Mouse (Mus musculus): ENCODE results near the gene Cpvl. TPM values are rescaled to one million over a fixed set of nuclear protein-coding genes. Genes with fewer than 3 reads are reported as not detected.

Gene Cpvl
- total and polyA plus RNA-seq, 3 experiments: not detected

DNA sequence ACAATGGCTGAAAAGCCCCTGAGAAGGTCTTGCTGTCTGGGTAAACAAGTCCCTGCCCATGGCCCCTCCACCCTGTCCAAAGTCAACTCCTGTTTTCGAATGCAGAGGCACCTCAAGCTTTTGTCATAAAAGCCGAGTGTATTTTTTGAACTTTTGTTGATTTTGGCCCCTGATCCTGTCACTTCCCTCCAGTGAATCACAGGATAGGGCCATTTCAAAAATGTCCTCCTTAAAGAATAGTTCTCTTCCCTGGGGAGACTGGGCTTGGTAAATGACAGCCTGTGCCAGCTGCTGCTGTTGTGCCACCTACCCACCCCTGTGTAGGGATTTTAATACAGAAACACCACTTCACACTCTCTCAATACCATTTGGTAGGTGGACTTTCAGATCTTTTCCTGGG lies 115.5 kb downstream of the Cpvl start:
- Histone ChIP-seq H3K9me3 (replicated peaks; ENCODE audit: low read length) (no peaks in the 10 kb centered on the region), H3K4me3 (replicated peaks in 1 of 3; ENCODE audit: low read depth in 2 of 3, low read length in 2 of 3, poor library complexity in 1 of 3) (no peak overlapping the region), H3K4me2 (ENCODE audit: insufficient read depth, low read depth, poor library complexity, severe bottlenecking) (no peak overlapping the region), H3K27ac (ENCODE audit: insufficient read depth, low read depth) (no peak overlapping the region), H3K79me2 (replicated peaks; ENCODE audit: control insufficient read depth, extremely low read depth, insufficient read depth, poor library complexity, severe bottlenecking) (no peaks in the 10 kb centered on the region), H3K4me1 (ENCODE audit: control insufficient read depth in 1 of 2, insufficient read depth in 2 of 2) (no peaks in the 10 kb centered on the region), H3K36me3 (replicated peaks in 1 of 2; ENCODE audit: control insufficient read depth in 1 of 2, insufficient read depth in 1 of 2, low read length in 1 of 2) (no peaks in the 10 kb centered on the region), H3K27me3 (replicated peaks) (no peaks in the 10 kb centered on the region), H3K9ac (ENCODE audit: insufficient read depth, low read depth) (no peak overlapping the region)
- TF ChIP-seq TBP (conservative IDR thresholded peaks at IDR 0.05; ENCODE audit: low read depth, low read length) (no peak), MEF2A (IDR thresholded peaks at IDR 0.05; ENCODE audit: borderline replicate concordance, low read depth, low read length) (no peak), POLR2AphosphoS2 (IDR thresholded peaks at IDR 0.05; ENCODE audit: low read depth, low read length) (no peak), KAT2A (IDR thresholded peaks at IDR 0.05; ENCODE audit: insufficient replicate concordance, low read length) (no peak), JUN (IDR thresholded peaks at IDR 0.05; ENCODE audit: insufficient read depth, low read depth, low read length) (no peak), ZNF384 (IDR thresholded peaks at IDR 0.05; ENCODE audit: low read depth, low read length) (no peak), ZKSCAN1 (IDR thresholded peaks at IDR 0.05; ENCODE audit: borderline replicate concordance, low read depth, low read length) (no peak), SMC3 (IDR thresholded peaks at IDR 0.05; ENCODE audit: low read depth, low read length) (no peak), NRF1 (IDR thresholded peaks at IDR 0.05; ENCODE audit: low read depth, low read length) (no peak), MXI1 (IDR thresholded peaks at IDR 0.05; ENCODE audit: low read depth, low read length) (no peak), RCOR1 (conservative IDR thresholded peaks at IDR 0.05; ENCODE audit: low read depth, low read length) (no peak), CHD1 (IDR thresholded peaks at IDR 0.05; ENCODE audit: low read depth, low read length) (no peak), MAFK (IDR thresholded peaks at IDR 0.05; ENCODE audit: insufficient replicate concordance, low read length) (no peak), HCFC1 (IDR thresholded peaks at IDR 0.05; ENCODE audit: low read depth, low read length) (no peak), USF1 (IDR thresholded peaks at IDR 0.05; ENCODE audit: low read depth, low read length) (no peak), RAD21 (IDR thresholded peaks at IDR 0.05; ENCODE audit: low read depth, low read length) (no peak), POLR2A (IDR thresholded peaks at IDR 0.05; ENCODE audit: low read depth, low read length) (no peak), NELFE (IDR thresholded peaks at IDR 0.05; ENCODE audit: low read depth, low read length) (no peak)
- dilution Hi-C loops (cut with MboI; ENCODE audit: extremely low pct_ligation_motif_present, extremely low pct_unique_long_range_greater_than_20kb, low sequenced_read_pairs): no loop called here
- DNase-seq (ENCODE audit: extremely low read depth): no peak
- in situ Hi-C loops (cut with MboI; ENCODE audit: low pct_ligation_motif_present, low pct_unique_long_range_greater_than_20kb, low sequenced_read_pairs): no loop called here

DNA sequence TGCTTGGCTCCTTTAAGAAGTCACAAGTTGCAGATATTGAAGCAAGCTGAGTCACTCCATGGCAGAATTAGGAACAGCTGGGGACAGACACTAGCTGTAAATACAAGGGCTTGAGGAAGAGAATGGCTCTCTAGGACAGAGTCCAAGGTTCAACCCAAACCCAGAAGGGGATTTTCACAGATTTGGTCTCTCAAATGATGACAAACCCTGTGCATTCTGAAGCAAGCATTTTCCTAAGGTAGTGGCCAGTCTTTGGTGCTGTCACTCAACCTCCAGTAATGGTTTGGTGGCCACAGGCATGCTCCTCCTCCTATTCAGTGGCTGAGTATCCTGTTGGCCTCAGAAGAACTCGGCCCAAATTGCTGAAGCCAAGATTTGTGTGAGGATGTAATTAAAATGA lies 119.4 kb downstream of the Cpvl start:
- H3K4me1 ChIP-seq (ENCODE audit: control insufficient read depth in 1 of 2, insufficient read depth in 2 of 2): no peaks in the 10 kb centered on the region
- no peak overlapping the region for H3K9ac ChIP-seq (ENCODE audit: insufficient read depth, low read depth)
- no peaks in the 10 kb centered on the region for H3K9me3 ChIP-seq (replicated peaks; ENCODE audit: low read length)
- H3K27ac ChIP-seq (ENCODE audit: insufficient read depth, low read depth): no peak overlapping the region
- in situ Hi-C loops (cut with MboI; ENCODE audit: low pct_ligation_motif_present, low pct_unique_long_range_greater_than_20kb, low sequenced_read_pairs): no loop called here
- no peak for DNase-seq (ENCODE audit: extremely low read depth)
- H3K79me2 ChIP-seq (replicated peaks; ENCODE audit: control insufficient read depth, extremely low read depth, insufficient read depth, poor library complexity, severe bottlenecking): no peaks in the 10 kb centered on the region
- dilution Hi-C loops (cut with MboI; ENCODE audit: extremely low pct_ligation_motif_present, extremely low pct_unique_long_range_greater_than_20kb, low sequenced_read_pairs): no loop called here
- H3K4me3 ChIP-seq (replicated peaks in 1 of 3; ENCODE audit: low read depth in 2 of 3, low read length in 2 of 3, poor library complexity in 1 of 3): no peak overlapping the region
- no peak overlapping the region for H3K4me2 ChIP-seq (ENCODE audit: insufficient read depth, low read depth, poor library complexity, severe bottlenecking)
- TF ChIP-seq USF2 (conservative IDR thresholded peaks at IDR 0.05; ENCODE audit: low read depth, low read length) (no peak), NELFE (IDR thresholded peaks at IDR 0.05; ENCODE audit: low read depth, low read length) (no peak), UBTF (IDR thresholded peaks at IDR 0.05; ENCODE audit: low read depth, low read length) (no peak), POLR2AphosphoS2 (IDR thresholded peaks at IDR 0.05; ENCODE audit: low read depth, low read length) (no peak), ZC3H11A (IDR thresholded peaks at IDR 0.05; ENCODE audit: low read depth, low read length) (no peak)
- no peaks in the 10 kb centered on the region for H3K36me3 ChIP-seq (replicated peaks in 1 of 2; ENCODE audit: control insufficient read depth in 1 of 2, insufficient read depth in 1 of 2, low read length in 1 of 2)
- H3K27me3 ChIP-seq (replicated peaks): no peaks in the 10 kb centered on the region

All from CH12.LX (cell line).